Mouse (Mus musculus): ENCODE results near the gene Tlr9.

Tlr9 gene

DNA sequence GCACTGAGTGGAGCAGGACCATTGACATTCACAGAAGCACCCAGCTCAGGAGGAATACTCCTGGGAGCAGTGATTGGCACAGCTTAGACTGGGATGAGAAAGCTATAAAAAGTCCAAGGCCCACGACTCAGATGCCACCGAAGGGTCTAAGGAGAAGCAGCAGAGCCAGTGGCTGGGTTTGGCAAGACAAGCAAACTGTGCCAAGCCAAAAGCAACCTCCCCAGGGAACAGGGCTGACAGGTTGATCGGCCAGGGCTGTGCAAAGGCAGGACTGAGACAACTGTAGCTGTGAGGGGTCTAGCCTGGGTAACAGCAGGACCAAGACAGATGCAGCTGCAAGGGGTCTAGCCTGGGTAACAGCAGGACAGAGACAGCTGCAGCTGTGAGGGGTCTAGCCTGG lies 10.6 kb downstream of the Tlr9 start:
- DNase-seq (ENCODE audit: low spot score): no peak

- no peak for DNase-seq (ENCODE audit: low spot score)
Measured at GRCm38 (mm10) chr9:106233953-106234352, 11.6 kb downstream of the Tlr9 start.

DNA sequence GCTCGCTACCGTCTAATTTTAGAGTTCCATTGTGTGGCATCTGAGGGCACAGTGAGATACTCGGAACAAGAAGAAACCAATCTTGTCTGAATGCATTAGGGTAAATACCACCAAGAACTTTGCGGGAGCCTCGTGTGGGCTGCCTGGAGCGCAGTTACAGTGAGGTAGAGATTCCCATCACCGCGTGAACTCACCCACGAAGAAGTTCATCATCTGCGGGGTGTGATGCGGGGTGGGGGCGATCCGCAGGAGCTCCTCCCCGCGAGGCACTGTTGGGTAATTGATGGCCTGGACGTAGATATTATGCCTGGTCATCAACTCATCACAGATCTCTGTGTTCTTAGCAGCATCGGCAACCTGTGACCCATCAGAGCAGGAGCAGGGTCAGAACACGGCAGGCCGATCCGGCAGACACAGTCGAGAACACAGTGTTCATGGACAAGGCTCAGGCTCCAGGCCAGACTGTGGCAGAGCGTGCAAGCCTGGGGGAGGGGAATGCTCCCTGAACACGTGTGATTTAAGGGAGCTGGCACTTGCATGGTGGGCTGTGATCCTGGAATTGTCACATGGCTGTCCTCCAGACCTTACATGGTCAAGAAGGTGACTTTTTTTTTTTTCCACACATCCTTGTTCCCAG lies 12.9 kb downstream of the Tlr9 start:
- DNase-seq (ENCODE audit: low spot score): no peak

DNA sequence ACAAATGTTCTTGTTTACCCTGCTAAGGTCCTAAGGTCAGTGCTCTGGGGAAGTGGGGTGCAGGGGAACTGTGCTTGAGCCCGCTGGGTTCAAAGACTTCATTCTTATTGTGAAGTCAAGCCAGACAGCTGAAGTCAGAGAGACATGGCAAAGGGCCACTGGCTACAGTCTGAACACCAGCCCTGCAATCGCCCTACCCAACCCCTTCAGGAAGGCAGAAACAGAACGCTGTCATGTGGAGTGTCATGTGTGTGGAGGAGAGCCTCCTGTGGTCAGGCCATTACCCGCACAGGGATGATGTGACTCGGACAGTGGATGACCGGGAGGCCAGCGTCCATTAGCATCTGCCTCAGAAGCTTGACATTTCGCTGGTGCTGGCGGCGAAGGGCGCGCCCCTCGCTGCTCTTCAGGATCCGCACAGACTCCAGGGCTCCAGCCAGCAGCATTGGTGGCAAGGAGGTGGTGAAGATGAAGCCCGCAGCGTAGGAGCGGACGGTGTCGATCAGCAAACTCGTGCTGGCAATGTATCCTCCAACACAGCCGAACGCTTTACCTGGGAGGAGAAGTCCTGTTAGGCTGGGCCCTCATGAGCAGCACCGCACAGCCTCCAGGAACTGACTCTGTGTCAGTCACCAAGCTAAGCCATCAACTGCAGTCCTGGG lies 13.9 kb downstream of the Tlr9 start:
- DNase-seq (ENCODE audit: low spot score): no peak

GRCm38 (mm10) chr9:106236818-106237211 lies 14.4 kb downstream of the Tlr9 start:
- DNase-seq (ENCODE audit: low spot score): no peak

DNA sequence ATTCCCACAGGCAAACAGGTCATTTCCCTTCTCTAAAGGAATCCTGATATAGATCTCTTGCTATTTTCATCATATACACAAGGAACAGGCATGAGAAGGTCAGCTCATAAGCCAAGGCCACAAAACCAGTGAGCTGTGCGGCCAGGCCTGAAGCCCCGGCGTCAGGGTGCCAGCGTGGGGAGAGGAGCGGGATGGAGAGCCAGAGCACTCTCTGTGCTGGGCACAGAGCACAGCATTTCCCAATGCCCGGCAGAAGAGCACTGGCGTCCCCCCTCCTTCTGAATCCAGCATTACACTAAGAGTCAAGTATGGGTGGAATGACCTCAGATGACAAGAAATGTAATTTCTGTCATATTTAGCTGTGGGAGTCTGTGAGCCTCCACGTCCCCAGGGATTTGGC lies 15.0 kb downstream of the Tlr9 start:
- DNase-seq (ENCODE audit: low spot score): no peak

- DNase-seq (ENCODE audit: low spot score): no peak
Measured at GRCm38 (mm10) chr9:106237878-106238277, 15.5 kb downstream of the Tlr9 start.

DNA sequence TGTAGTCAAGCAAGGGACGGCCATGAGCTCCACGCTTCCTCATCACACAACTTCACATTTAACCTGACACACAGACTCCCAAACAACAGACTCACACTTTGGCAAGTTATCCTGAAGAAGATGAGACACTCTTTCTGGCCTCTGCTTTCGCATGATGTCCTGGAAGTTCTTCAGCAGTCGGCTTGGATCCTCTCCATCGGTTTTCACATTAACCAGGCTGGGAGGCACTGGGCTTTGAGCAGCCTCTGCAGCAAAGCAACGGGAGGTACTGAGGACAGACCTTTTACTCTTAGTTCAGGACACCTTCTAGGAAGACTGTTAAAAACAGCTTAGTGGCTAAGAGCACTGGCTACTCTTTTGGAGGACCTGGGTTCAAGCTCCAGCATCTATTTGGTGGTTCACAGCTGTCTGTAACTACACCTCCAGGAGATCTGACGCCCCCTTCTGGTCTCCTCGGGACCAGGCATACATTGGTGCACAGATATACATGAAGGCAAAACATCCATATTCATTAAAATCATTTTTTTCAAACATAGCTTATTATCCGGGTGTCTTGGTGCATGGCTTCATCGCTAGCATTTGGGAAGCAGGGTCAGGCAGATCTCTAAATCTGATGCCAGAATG lies 19.3 kb downstream of the Tlr9 start:
- no peak for DNase-seq (ENCODE audit: low spot score)

- DNase-seq (ENCODE audit: low spot score): no peak
Measured at GRCm38 (mm10) chr9:106242813-106243488, 20.6 kb downstream of the Tlr9 start.

DNA sequence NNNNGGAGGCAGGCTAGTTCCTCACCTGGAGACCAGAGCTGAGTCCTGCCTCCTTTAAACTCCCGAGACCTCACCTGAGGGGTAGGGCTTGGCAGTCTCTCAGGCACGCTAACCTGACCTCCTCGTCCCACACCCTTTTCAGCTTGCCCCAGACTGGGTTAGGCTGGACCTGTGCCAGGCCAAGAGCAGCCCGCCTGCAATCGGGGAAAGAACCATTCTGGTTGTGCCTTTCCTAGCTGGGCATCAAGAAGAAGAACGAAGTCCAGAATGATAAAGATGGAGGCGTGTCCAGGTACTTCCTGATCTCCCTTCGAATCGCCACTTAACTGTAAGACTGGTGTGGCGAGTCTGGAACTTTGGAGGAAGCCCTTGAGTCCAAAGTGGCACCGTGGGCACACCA lies 27.2 kb downstream of the Tlr9 start:
- DNase-seq (ENCODE audit: low spot score): peak; percentile 52

GRCm38 (mm10) chr9:106250245-106250644 lies 27.8 kb downstream of the Tlr9 start:
- no peak for DNase-seq (ENCODE audit: low spot score)

GRCm38 (mm10) chr9:106251066-106251465 lies 28.7 kb downstream of the Tlr9 start:
- DNase-seq (ENCODE audit: low spot score): no peak

- no peak for DNase-seq (ENCODE audit: low spot score)
Measured at GRCm38 (mm10) chr9:106254001-106254400, 31.6 kb downstream of the Tlr9 start.

- DNase-seq (ENCODE audit: low spot score): no peak
Measured at GRCm38 (mm10) chr9:106258412-106258811, 36.0 kb downstream of the Tlr9 start.

DNA sequence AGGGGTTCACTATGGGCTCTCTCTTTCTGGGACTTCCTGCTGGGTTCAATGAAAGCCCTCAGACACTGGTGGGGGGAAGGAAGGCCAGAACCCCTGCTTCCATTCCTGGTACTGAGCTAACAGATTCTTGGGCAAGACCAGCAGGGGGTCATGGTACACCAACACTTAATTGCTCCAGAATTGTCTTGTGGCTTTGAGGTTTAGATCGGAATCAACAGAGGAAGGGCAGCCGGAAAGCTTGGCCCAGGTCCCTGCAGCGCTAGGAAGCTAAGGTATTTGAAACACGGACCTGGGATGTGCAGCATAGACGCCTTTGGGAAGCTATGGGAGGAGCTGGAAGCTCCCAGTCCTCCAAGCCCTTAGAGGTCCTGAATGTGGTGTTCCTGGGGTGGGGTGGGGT lies 36.6 kb downstream of the Tlr9 start:
- no peak for DNase-seq (ENCODE audit: low spot score)

DNA sequence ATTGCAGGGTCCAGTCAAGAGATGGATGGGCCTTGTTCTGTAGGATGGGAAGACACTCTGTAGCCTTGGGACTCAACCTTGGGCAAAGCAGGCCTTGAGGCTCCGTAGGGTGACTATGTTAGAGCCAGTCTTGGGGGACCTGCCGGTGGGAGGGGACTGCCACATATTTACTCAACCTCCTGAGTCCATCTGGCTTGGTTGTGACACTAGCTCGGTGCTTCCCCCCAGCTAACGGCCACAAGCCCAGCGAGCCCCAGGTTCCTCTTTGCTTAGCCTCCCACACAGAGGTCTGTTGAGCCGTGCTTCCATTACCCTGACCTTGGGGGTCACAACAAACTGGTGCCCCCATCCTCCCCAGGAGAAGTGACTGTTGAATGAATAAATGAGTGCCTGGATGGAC lies 38.7 kb downstream of the Tlr9 start:
- DNase-seq (ENCODE audit: low spot score): no peak

- no peak for DNase-seq (ENCODE audit: low spot score)
Measured at GRCm38 (mm10) chr9:106261491-106261890, 39.1 kb downstream of the Tlr9 start.

DNA sequence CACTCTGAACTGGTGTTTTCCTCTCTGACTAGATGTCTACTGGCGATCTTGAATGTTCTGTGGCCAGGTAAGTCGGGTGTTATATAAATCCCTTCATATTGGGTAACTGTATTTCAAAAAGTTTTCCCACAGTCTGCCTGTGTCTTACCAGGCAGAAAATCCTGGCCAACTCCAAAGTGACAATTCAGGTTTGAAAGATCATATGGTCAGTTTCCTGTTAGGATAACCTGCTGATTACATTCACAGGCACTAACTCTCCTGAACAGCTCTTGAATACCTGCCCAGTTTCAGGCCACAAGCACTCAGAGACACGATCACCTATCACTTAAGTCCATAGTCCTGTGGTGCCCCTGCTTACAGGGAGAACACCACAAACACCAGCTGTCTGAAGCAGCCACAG lies 39.7 kb downstream of the Tlr9 start:
- DNase-seq (ENCODE audit: low spot score): no peak

GRCm38 (mm10) chr9:106263381-106263924 lies 41.1 kb downstream of the Tlr9 start:
- no peak for DNase-seq (ENCODE audit: low spot score)

DNA sequence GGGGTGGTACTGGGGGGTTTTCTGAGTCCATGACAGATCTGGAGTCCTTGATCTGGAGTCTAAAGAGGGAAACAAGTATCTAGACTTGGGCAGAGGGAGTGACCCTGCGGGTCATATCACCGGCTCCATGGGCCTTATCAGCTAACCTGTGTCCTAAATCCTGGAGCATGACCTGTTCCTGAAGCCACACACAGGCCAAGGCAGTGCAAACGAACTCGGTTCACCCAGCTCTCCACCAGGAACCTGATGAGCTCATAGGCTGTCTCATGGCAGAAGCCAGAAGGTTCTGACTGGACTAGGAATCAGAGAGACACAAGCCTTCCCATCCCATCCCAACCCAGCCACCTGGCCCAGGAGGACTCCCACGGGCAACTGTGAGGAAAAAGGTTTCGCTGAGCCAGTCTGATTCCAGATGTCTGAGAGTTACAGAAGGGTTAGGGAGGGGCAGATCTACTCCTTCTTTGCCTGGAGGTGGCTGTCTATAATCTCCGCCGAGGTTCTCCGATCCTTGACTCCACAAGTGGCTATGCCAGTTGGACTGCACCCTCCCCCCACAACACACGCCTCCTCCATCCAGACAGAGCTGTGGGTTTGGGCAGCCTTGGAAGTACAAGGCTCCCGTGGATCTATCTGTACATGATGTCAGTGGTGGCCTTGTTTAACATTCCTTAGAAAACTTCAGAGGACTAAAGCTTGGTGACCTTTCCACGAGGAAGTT lies 43.1 kb downstream of the Tlr9 start:
- no peak for DNase-seq (ENCODE audit: low spot score)

GRCm38 (mm10) chr9:106266936-106267657 lies 44.7 kb downstream of the Tlr9 start:
- DNase-seq (ENCODE audit: low spot score): no peak

Data from ovary, postnatal 36 days (tissue).